Mouse (Mus musculus): ENCODE data around the gene Acvrl1.
A peak's percentile ranks its signal among the peaks of the same experiment; 100 is the strongest.

Acvrl1 gene

DNA sequence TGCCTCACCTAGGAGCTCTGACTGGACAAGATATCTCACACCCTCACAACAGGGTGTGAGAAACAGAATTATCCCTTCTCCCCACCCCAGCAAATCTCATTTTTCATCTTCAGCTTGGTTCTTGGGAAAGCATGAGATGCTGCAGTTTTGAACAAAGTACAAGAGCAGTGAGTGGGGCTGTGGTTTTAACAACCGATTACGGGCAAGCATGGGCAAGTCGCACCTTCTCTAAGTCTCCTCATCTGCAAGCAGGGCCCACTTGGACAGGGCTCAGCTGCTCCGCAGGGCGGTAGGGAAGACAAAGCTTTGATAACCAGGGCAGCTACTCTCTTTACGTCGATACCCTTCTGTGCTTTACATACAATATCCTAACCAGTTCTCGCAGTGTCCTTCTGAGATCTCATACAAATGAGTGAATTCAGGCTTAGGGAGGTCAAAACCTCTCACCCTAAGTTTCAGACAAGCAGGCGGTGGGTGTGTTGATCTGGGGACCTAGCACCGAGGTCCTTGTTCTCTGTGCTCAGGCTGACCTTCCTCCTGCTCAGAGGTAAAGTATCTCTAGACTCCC lies 42.2 kb downstream of the Acvrl1 start:
- DNase-seq (ENCODE audit: low spot score) = no peak

DNA sequence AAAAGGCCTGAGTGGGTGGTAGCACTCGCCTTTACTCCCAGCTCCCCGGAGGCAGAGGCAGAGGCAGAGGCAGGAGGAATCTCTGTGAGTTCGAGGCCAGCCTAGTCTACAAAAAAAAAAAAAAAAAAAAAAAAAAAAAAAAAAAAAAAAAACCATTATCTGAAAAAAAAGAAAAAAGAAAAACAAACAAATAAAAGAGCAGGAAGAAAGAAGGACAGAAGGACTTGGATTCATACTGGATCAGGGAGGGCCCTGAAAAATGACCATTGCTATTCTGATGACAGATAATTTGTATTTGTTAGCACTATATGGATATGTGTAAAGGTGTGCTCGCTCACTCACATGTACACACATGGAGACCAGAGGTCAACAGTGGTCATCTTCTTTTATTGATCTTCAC lies 43.0 kb downstream of the Acvrl1 start:
- DNase-seq (ENCODE audit: low spot score) = no peak

DNA sequence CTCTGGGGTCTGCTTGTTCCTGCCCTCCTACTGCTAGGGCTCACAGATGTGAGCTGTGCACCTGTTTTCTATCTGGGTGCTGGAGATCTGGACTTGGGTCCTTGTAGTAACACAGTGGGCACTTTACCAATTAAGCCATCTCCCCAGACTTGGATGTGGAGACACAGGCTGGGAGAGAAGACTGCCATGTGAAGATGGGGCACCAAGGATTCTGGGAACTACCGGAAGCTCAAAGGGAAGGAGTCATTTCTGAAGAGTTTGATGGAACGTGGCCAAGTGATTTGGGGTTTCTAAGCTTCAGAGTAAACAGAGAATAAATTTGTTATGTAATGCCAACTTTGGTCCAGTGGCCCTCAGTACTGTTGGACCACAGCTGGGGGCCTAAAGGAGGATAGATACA lies 43.7 kb downstream of the Acvrl1 start:
- no peak for DNase-seq (ENCODE audit: low spot score)

DNA sequence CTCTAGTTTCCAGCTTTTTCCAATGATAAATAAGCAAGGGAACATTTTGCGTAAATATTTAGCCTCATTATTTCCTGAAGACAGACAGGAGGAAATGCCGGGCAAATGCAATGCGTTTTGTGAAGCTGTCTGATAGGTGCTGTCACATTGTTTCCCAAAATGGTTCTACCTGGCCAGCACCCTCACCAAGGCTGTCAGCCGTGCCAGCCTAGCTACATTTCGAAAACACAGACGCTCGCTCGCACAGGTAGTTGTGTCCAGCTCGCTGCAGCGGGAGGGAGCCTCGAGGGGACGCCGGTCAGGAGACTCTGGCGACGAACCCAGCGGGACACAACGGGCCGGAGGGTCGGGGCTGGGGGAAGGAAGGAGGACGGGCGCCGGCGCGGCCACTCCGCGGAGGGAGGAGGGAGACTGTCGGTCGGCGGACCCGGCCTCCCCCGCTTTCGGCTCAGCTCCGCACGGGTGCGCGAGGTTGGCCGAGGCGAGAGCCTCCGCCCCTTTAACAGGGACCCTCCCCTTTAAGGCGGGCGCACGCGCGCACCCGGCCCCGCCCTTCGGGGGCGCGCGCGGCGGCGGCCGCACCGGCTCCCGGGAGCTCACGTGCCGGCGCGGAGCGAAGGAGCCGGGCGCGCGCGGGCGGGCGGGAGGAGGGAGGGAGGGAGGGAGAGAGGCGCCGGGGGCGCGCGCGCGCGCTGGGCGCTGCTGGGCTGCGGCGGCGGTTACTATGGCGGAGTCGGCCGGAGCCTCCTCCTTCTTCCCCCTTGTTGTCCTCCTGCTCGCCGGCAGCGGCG lies 45.3 kb downstream of the Acvrl1 start, which contains the start of gene Acvr1b:
TSS of gene Acvr1b (plus strand) at position 647 of the 791 bp plus-strand sequence.
- peak; percentile 91 for DNase-seq (ENCODE audit: low spot score)

DNA sequence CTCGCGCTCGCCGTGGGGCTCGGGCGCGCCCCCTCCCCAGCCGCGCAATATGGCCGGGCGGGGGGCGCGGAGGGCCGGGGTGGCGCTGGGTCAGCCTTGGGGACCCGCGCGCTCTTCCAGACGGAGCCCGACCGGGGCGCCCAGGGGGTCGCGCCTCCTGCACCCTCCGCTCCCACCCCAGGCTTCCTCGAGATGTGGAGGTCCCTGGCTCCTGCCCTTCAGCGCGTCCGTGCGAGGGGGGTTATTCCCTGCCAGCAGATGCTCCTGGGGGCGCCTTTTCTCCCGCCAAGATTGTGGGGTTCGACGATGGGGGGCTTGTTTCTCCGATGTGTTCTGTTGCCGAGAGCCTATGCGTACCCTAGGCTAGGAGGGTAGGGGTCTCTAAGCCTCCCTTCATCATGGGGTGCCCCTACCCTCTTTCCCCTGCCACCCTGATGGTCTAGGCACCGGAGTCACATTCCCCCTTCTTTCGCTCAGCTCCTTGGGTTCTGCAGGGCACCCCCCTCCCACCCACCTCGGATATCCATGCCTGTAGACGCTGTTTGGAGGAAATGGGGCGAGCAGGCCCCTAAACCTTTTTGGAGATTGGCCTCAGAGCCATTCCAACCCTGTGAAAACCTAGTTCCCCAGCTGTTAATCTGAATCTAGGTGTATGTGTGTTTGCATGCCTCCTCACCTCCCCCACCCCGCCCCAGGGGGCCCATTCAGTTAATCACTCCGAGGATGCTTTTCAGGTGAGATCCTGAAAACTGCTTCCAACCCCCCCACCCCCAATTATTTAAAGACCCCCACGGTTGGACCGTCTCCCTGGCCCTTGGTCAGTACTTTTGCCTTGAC lies 46.2 kb downstream of the Acvrl1 start:
- no peak for DNase-seq (ENCODE audit: low spot score)

DNA sequence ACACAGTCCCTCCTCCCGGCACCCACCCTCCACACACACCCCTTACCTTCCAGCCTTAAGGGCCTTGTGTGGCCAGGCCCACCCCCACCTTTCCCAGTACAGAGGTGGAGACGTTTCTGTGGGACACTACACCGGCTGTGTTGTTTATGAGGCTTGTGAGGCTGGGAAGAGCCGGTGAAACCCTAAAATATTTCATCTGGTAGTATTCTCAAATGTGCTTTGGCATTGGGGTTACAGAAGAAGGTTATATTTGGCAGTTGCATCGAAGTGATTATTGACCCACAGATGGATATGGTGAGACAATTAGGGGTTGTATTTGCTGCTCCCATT lies 46.8 kb downstream of the Acvrl1 start:
- DNase-seq (ENCODE audit: low spot score) = no peak

DNA sequence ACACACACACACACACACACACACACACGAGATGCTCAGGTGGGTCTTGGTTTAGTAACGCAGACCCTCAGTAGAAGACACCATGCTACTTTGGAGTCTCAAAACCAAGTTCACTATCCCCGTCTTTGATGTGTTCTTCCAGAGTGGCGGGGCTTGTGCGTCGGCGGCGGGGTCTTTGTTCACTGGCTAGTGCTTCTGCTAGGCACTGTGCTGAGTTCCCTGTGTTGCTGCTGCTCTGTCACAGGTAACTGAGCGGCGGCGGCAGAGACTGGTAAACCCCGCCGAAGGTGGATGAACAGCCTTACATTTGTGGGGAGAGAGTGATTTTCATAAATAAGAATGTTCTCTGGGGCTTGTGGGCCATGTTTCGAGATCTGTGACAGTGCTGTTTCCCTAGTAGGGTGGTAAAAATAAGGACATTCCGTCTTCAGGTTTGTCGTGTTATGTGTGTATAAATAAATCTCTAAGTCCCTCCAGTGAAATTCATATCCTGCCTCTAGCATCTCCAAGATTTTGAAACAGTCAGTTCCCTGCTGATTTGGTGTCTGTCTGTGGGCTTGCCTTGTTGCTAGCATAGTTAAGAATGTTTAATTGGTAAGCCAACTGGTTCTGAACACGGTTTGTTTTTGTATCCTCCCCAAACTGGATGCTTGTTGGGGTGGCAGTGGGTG lies 47.4 kb downstream of the Acvrl1 start:
- DNase-seq (ENCODE audit: low spot score) = peak; percentile 39

DNA sequence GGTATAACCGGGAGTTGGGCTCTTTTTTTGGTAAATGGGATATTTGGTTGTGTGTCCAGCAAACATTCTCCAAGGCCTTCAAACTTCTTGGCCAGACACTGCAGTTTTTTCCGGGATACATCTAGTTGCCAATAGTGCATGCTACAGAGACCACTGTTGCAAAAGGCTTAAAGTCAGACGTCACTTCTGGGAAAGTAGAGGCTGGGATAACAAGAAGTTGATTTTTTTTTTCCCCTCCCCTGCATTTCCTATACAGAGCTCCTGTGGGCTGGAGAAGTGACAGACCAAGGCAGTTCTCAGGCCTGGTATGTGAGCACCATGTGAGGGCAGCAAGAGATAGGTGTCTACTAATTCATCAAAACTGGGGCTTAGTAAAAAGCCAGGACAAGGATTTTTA lies 48.0 kb downstream of the Acvrl1 start:
- DNase-seq (ENCODE audit: low spot score) = no peak

DNA sequence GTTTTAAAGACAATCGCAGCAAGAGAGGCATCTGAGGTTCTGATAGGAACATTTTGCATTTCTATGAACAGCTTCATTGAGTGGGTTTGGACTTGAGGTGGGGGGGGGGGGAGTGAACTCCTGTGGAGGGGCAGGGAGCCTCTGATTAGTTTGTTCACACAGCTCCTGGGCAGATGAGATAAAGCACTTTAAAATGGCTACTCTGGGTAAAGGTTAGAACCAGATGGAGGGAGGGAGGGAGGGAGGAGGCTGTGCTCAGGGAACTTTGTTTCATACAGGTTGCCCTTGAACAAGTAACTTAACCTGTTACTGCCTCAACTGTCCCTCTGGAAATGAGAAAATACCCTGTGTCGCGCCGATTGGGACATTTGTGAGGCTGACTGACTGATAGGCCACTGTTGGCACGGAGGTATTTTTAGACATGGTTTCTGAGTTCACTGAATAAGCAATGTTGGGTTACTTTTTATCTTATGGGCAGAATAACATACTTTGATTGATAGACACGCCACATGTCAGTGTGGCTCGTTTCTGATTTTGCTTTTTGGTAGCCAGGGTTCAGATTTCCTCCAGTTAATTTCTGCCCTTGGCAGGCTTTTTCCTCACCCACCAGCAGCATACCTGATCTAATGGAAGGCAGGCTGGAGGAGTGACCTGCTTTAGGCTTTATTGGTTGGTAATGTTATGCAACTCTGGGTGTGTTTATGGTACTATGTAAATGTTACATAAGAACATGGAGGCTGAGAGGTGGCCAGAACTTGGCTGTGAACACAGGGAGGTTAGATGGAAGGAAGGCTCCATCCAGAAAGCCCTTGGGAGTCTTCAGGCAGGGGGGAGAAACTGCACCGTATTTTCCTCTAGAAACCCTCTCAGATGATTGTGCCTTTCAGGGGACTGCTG lies 48.7 kb downstream of the Acvrl1 start:
- DNase-seq (ENCODE audit: low spot score) = no peak

DNA sequence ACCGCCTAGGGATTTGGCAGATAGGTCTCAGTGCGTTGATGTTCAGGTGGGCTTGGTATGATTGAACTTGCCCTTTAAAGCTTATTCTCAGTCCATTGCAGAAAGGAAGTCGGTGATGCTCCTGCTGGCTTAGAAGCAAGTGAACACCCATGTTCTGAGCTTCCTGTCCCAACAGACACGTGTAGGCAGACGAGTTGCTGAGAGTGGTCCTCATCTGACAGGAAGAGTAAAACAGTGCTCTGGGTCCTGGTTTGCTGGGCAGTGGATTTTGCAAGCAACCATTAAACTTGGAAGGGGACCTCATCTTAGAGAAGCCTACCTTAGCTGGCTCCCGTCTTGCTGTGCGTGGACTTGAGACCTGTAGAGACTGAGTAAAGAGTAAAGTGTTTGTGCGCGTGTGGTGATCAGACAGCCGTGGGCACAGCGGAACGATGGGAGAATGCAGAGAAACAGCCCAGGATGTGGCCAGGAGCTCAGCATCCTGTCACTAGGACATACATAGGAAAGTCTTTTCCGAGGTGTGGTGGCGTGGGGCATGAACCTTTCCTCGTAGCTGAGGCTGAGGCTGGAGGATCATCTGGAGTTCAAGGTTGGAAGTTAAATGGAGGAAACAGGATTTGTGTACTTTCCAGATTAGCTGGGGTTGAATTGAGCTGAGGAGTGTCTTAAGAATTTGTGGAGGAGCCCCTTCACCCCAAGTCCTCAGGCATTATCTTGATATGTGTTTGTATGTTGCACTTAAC lies 52.2 kb downstream of the Acvrl1 start:
- DNase-seq (ENCODE audit: low spot score) = peak; percentile 64

DNA sequence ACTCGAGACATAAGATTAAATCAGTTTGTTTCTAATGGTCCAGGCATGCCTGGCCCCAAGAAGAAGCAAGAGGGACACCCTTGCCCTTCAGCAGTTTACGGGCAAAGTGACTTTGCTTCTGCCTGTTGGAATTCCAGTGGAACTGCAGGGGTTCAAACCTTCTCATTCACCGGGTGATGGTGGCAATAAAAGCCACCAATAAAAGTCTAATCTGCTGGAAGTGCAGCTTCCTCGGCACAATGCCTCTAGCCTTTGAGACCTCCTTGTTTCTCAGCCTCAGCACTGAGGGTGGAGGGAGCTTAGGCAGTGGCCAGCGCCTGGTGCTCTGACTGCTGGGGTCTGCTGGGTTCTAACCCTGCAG lies 52.8 kb downstream of the Acvrl1 start:
- no peak for DNase-seq (ENCODE audit: low spot score)

DNA sequence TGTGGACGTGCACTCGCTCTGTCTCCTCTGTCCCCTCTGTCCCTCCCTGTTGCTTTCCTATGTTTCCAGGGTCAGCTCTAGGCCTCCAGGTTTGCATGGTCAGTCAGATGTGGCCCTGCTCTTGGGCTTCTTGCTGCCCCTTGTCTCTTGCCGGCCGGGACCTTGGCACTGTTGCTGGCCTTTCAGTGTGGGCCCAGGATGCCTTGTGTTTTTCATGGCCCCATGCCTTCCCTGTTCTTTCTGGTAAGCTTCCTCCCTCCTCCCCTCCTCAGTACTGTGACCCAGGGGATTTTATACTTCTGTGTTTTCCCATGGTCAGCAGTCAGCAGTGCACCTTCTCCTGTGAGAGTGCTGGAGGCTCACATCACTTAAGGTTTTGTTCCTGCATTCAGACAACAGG lies 53.2 kb downstream of the Acvrl1 start:
- no peak for DNase-seq (ENCODE audit: low spot score)

DNA sequence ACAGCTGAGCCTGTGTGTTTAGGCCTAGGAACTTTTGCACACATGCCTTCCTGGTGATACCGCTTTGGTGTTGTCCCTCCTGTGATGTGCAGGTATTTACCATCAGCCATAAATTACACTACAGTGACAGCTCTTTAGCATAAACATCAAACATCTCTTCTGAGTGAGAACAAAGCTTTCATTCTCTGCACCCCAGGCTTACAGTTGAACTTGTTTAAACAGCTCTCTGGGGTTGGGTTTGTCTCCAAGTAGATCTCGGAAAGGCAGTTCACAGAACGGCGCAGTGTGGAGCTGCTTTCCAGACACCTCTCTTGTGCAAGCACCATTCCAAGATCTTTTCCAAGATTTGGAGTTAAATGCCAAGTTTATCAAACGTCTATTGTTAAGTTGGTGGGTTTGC lies 54.4 kb downstream of the Acvrl1 start:
- no peak for DNase-seq (ENCODE audit: low spot score)

DNA sequence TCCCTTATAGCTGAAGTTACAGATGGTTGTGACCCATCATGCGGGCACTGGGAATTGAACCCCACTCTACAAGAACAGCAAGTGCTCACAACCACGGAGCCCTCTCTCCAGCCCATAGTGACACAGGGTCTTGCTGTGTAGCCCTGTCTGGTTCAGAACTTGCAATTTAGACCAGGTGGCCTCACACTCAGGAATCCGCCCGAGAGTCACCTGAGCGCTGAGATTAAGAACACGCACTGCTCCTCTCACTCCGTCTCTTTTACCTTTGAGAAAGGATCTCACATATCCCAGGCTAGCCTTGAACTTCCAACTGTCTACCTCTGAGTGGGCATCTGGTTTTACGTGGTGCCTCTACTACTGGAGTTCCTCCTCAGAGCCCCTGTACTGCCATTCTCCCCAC lies 56.0 kb downstream of the Acvrl1 start:
- no peak for DNase-seq (ENCODE audit: low spot score)

DNA sequence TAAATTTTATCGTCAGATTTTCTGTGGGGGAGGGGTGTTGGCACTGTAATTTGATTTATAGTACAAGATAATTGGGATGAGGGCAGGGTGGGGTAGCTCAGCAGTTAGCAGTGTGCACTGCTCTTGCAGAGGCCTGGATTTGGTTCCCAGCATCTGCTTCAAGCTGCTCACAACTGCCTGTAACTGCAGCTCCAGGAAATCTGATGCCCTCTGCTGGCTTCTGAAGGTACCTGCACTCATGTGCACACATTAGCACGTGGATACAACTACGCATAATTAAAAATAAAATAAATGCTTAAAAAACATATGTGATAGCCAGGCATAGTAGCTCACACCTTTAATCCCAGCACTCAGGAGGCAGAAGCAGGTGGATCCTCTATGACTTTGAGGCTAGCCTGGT lies 57.2 kb downstream of the Acvrl1 start:
- no peak for DNase-seq (ENCODE audit: low spot score)

DNA sequence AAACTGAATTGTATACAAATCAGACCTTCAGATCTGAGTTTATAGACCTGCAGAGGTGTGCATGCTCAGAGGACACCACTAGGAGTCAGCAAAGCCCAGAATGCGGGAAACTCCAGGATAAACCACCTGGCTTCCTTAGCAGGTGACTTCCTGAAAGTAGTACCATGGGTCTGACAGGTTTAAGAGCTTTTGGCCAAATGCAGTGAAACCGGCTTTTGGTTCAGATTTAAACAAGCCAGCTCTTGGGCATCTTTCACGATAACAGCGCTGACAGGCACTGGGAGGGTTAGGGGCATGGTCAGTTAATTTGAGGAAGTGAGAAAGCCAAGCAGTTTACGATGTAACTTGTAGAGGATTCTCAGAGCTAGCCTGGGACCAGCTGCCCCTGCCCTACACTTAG lies 59.6 kb downstream of the Acvrl1 start:
- no peak for DNase-seq (ENCODE audit: low spot score)

DNA sequence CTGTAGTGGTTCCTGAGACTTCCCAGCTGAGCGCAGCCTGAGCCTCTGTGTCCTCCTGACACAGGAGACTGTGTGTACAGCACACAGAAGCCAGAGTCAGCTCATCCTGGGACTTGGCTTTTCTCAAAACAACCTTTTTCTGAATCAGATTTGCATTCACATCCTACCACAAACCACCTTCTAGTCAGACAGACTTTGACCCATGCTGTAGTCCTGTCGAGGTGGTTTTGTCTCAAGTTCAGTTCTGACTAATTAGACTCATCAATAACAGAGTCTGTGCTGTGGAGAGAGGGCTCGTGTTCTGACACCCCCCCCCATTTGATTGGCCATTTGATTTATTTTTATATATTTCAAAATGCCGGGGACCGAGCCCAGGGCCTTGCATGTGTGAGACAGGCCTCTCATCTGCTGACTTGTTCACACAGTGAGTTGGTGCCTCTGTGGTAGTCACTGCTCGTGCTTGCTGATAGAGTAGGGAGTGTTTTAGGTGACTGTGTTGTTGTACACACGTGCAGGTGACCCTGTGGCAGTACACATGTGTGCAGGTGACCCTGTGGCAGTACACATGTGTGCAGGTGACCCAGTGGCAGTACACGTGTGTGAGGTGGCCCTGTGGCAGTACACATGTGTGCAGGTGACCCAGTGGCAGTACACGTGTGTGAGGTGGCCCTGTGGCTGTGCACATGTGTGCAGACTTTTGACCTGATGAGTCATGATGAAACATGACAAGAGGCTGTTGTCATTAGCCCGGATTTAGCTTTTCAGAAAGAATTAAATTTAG lies 61.8 kb downstream of the Acvrl1 start:
- DNase-seq (ENCODE audit: low spot score) = no peak

DNA sequence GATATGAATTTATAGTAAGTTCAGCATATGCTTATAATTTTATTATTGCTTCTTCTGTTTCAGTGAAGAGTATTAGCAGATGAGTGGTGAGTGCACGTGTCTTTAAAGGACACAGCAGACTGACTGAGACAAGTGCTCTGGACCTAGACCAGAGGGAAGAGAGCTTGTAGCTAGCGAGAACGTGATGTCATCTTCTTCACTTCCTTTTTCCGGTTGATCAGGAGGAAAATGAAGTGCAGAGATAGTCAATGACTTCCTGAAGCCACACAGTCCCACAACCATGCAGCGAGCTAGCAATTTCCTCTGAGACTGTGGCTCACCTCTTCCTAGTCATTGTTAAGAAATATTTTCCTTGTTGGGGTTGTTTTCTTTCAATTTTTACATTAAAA lies 62.4 kb downstream of the Acvrl1 start:
- peak; percentile 56 for DNase-seq (ENCODE audit: low spot score)

DNA sequence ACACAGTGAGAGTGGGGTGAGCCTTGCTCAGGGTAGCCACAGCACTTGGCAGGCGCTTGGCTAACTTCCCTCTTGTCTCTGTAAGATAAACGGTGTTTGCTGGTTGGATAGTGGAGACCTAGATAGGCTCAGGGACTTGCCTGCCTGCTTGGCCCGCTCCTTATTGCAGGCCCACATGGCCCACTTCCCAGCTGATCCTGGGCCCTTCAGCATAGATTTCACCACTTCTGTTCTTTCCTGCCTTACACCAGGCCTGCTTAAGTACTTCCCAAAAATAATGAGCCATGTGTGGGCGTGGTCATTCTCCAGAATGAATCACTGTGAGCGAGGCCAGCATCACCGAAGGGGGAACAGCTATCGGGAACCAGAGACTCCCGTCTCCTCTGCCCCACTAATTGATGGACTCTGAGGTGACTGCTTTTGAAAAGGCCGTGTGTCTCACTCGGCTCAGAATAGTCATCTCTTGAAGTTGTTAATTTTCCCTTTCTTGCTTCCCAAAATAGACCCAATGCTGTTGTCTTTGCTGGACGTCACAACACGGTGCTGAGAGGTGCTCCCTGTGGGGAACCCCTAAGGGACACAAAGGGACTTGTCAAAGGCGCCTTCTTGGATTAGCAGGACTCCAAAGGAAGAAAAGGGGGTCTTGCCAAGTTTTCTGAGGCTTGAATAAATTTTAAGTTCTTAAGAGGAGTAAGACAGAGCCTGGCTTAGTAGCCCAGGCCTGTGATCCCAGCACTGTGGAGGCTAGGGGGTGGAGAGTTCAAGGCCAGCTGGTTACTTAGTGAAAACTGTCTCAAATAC lies 63.3 kb downstream of the Acvrl1 start:
- DNase-seq (ENCODE audit: low spot score) = no peak
